Mouse (Mus musculus) stomach, postnatal 0 days (tissue): ENCODE data around the gene Tfrc. TPM values are rescaled to one million over a fixed set of nuclear protein-coding genes. Genes with fewer than 3 reads are reported as not detected.

Source experiments
- ATAC-seq: fragments of 200-750 bp; cut with Nextera tagmentation; 2 replicates; pipeline ENCODE4 v1.8.0; 2017; ENCODE audit not compliant: low FRiP score, low TSS enrichment
- DNase-seq: peaks from one replicate; pipeline ENCODE4 v3.0.0-alpha.2; 2016; ENCODE audit warnings: low spot score
- H3K27ac ChIP-seq: fragments of 300-500 bp; sonication (generic); replicated peaks from 2 replicates; pipeline ENCODE4 v1.5.1; 2014; ENCODE audit warnings: mild to moderate bottlenecking, control low read depth
- H3K27me3 ChIP-seq: fragments of 300-500 bp; sonication (generic); 2 replicates; pipeline ENCODE4 v1.6.1; 2014; ENCODE audit warnings: low read length; ENCODE audit not compliant: control insufficient read depth, insufficient read depth
- H3K36me3 ChIP-seq: fragments of 300-500 bp; sonication (generic); 2 replicates; pipeline ENCODE4 v1.6.1; 2014; ENCODE audit warnings: low read length, mixed read lengths; ENCODE audit not compliant: control insufficient read depth, insufficient read depth
- H3K4me1 ChIP-seq: fragments of 300-500 bp; sonication (generic); replicated peaks from 2 replicates; pipeline ENCODE4 v1.6.1; 2014; ENCODE audit warnings: antibody characterized with exemption; ENCODE audit not compliant: control insufficient read depth, insufficient read depth
- H3K4me2 ChIP-seq: fragments of 300-500 bp; sonication (generic); replicated peaks from 2 replicates; pipeline ENCODE4 v1.6.1; 2014; ENCODE audit warnings: low read depth, mild to moderate bottlenecking, control low read depth, moderate library complexity
- H3K4me3 ChIP-seq: fragments of 300-500 bp; sonication (generic); 2 replicates; pipeline ENCODE4 v1.5.1; 2014; ENCODE audit warnings: low read depth, low read length, control low read depth
- H3K9ac ChIP-seq: fragments of 300-500 bp; sonication (generic); 2 replicates; pipeline ENCODE4 v1.6.1; 2014; ENCODE audit warnings: mild to moderate bottlenecking, low read length, control low read depth, mixed read lengths
- H3K9me3 ChIP-seq: fragments of 300-500 bp; sonication (generic); 2 replicates; pipeline ENCODE4 v1.6.1; 2016; ENCODE audit warnings: low read length; ENCODE audit not compliant: control insufficient read depth
- CTCF ChIP-seq: IDR thresholded peaks from 2 replicates; pipeline ENCODE4 v1.5.1; 2016; ENCODE audit warnings: antibody characterized with exemption, low read depth, mild to moderate bottlenecking, moderate library complexity
- EP300 ChIP-seq: optimal IDR thresholded peaks from 2 replicates; pipeline ENCODE3; 2016; ENCODE audit warnings: antibody characterized with exemption
- WGBS: fragments of 180-500 bp; shearing (Covaris S2); extraction: QIAGEN DNeasy Blood & Tissue Kit; methylation state at CpG from one replicate; pipeline ENCODE4 v1.1.7; 2014; 5-methylcytosine and 5-hydroxymethylcytosine counted together
- polyA plus RNA-seq: library from polyadenylated mRNA; unstranded; fragments of >200 nt; fragmentation: Nextera tagmentation; extraction: Ambion mirVana; gene quantifications from 2 replicates; pipeline ENCODE4 v1.2.1, GENCODE M21; 2015

Tfrc gene
- polyA plus RNA-seq, 1 experiment from 2014 or later: 50.0 TPM

DNA sequence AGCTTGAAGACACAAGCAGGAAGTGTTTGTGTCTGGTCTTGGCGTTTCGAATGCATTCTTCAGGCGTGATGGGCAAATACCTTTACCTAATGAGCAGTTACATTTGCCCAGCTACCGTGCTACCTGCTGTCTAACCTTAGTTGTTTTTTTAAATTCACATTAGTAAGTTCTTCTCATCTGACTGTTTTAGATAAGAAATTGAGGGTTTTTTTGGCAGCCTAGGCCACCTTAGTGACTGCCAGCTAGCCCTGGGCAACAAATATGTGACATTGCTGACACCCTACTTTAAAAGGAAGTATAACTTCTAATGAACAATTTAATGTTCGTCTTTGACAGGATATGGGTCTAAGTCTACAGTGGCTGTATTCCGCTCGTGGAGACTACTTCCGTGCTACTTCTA is 19.4 kb downstream of the Tfrc start:
- TF ChIP-seq EP300: no peak
- no peak for TF ChIP-seq CTCF

GRCm38 (mm10) chr16:32632328-32632824 is 23.7 kb downstream of the Tfrc start:
- Histone ChIP-seq H3K4me1 (no peaks in the 10 kb centered on the region), H3K4me3 (no peak overlapping the region), H3K36me3 (peaks cover 8% of the 10 kb centered on the region), H3K9ac (no peak overlapping the region), H3K4me2 (no peak overlapping the region), H3K27me3 (no peaks in the 10 kb centered on the region), H3K9me3 (no peaks in the 10 kb centered on the region), H3K27ac (no peak overlapping the region)
- 82% methylated on average over 4 of the region's 4 CpGs for WGBS
- DNase-seq: no peak
- TF ChIP-seq EP300 (no peak), CTCF (no peak)
- ATAC-seq: no peak

More for the DNA sequence above, 19.4 kb downstream of the Tfrc start:
- H3K4me3 ChIP-seq: no peak overlapping the region
- ATAC-seq (no peak), DNase-seq (no peak)
- no peaks in the 10 kb centered on the region for H3K27me3 ChIP-seq
- no peaks in the 10 kb centered on the region for H3K9me3 ChIP-seq
- H3K36me3 ChIP-seq: peaks cover 11% of the 10 kb centered on the region
- H3K4me2 ChIP-seq: no peak overlapping the region
- H3K4me1 ChIP-seq: no peaks in the 10 kb centered on the region
- WGBS: 85% methylated on average over 8 of the region's 8 CpGs
- H3K27ac ChIP-seq: no peak overlapping the region
- no peak overlapping the region for H3K9ac ChIP-seq

DNA sequence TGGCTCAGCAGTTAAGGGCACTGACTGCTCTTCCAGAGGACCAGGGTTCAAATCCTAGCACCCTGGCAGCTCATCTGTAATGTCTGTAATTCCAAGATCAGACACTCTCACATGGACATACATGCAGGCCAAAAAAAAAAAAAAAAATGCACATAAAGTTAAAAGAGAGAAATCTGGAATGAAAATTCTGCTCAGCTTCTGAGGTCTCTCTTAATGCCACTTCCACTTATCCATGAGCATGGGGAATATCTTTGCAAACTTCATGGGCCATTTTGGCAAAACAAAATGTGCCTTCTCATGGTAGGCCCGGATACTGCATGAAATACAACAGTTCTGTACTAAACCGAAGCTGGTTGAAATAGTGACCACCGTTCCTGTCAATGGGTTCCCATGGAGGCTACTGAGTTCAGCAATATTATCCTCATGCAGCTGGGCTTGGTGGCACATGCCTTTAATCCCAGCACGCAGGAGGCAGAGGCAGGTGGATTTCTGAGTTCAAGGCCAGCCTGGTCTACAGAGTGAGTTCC is 24.8 kb downstream of the Tfrc start:
- no peak overlapping the region for H3K9ac ChIP-seq
- ATAC-seq: no peak
- 93% methylated on average over 4 of the region's 4 CpGs for WGBS
- H3K4me1 ChIP-seq: no peaks in the 10 kb centered on the region
- TF ChIP-seq EP300 (no peak), CTCF (no peak)
- no peaks in the 10 kb centered on the region for H3K27me3 ChIP-seq
- H3K4me2 ChIP-seq: no peak overlapping the region
- H3K9me3 ChIP-seq: no peaks in the 10 kb centered on the region
- no peak overlapping the region for H3K4me3 ChIP-seq
- no peak for DNase-seq
- H3K36me3 ChIP-seq: 0 out of 2 replicates have a peak, but pooled peaks cover 2% of the 10 kb centered on the region
- H3K27ac ChIP-seq: no peak overlapping the region

DNA sequence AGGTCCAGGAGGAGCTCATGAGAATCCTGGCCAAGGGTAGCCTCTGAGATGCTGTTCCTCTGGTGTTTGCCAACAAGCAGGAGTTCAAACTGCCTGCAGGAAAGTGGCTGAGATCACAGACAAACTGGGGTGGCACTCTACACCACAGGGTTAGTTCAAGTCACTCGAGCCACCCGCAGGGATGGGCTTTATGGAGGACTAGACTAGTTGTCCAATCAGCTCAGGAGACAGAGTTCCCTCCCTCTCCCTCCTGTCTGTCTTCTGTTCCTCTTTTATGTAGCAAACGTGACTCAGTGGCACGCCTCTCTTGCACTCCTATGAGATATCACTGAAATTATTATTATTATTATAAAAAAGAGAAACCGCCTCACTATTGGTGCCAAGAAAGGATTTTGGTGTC is 25.5 kb downstream of the Tfrc start:
- TF ChIP-seq CTCF (no peak), EP300 (no peak)
- H3K4me2 ChIP-seq: no peak overlapping the region
- no peaks in the 10 kb centered on the region for H3K9me3 ChIP-seq
- 64% methylated on average over 5 of the region's 5 CpGs for WGBS
- no peak overlapping the region for H3K9ac ChIP-seq
- H3K27ac ChIP-seq: no peak overlapping the region
- no peak for DNase-seq
- no peaks in the 10 kb centered on the region for H3K4me1 ChIP-seq
- H3K27me3 ChIP-seq: no peaks in the 10 kb centered on the region
- no peak for ATAC-seq
- H3K4me3 ChIP-seq: no peak overlapping the region
- H3K36me3 ChIP-seq: 0 out of 2 replicates have a peak, but pooled peaks cover 2% of the 10 kb centered on the region

DNA sequence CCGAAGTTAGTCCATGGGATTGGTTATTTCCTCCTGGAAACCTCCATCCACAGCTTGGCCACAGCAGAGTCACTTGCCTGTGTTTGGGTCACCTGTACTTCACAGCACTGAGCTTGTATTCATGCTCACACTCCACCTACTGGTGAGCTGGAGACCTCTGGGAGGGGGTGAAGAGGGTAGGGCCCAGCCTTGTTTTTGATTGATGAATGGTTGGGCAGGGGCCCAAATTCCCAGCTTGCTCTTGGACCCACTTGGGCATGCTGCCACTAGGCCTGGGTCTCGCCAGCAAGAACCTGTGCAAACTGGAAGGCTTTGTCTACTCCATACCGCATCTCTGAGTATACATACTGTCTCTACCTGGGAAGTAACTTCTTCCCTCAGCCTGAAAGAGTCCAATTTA is 26.6 kb downstream of the Tfrc start:
- 52% methylated on average over 3 of the region's 3 CpGs for WGBS
- Histone ChIP-seq H3K4me1 (no peaks in the 10 kb centered on the region), H3K27ac (no peak overlapping the region), H3K9ac (no peak overlapping the region), H3K9me3 (no peaks in the 10 kb centered on the region), H3K27me3 (no peaks in the 10 kb centered on the region), H3K4me2 (no peak overlapping the region), H3K36me3 (0 out of 2 replicates have a peak, but pooled peaks cover 2% of the 10 kb centered on the region), H3K4me3 (no peak overlapping the region)
- DNase-seq: no peak
- ATAC-seq: peak; percentile 60
- TF ChIP-seq EP300 (no peak), CTCF (peak; percentile 64)

DNA sequence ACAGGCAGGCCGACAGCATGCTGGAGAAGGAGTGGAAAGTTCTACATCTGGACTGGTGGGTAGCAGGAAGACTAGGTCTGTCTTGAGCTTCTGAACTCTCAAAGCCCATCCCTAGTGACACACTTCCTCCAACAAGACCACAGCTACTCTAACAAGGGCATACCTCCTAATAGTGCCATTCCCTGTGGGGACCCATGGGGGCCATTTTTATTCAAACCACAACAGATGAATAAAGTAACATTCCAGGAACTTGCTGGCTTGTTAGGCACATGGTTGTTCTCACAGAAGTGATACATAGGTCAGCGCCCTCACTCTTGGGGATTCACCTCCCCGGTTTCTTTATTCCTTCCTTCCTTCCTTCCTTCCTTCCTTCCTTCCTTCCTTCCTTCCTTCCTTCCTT is 27.6 kb downstream of the Tfrc start:
- no peak for TF ChIP-seq EP300
- no peak for ATAC-seq
- 86% methylated on average over 3 of the region's 3 CpGs for WGBS
- no peaks in the 10 kb centered on the region for H3K36me3 ChIP-seq
- no peaks in the 10 kb centered on the region for H3K9me3 ChIP-seq
- no peak overlapping the region for H3K27ac ChIP-seq
- H3K4me2 ChIP-seq: no peak overlapping the region
- H3K4me1 ChIP-seq: no peaks in the 10 kb centered on the region
- H3K9ac ChIP-seq: no peak overlapping the region
- H3K4me3 ChIP-seq: no peak overlapping the region
- DNase-seq: no peak
- no peaks in the 10 kb centered on the region for H3K27me3 ChIP-seq
